Mouse (Mus musculus) CH12.LX (cell line): ENCODE data around the gene Slc35c2.

Source experiments
- CHD1 ChIP-seq: IDR thresholded peaks from 2 replicates; pipeline ENCODE4 v1.6.1; 2012; ENCODE audit warnings: low read depth, low read length, improper control_type of control experiment, inconsistent platforms
- CHD2 ChIP-seq: IDR thresholded peaks from 2 replicates; pipeline ENCODE4 v1.6.1; 2011; ENCODE audit warnings: low read length, improper control_type of control experiment
- CTCF ChIP-seq, 2 experiments: IDR thresholded peaks in 1 of 2; conservative IDR thresholded peaks in 1 of 2; 2 replicates each; pipeline ENCODE4 v1.5.1; 2011 to 2012; ENCODE audit warnings: low read depth in 2 of 2, low read length in 2 of 2, improper control_type of control experiment in 1 of 2, inconsistent platforms in 1 of 2, mild to moderate bottlenecking in 1 of 2, moderate library complexity in 1 of 2
- E2F4 ChIP-seq: IDR thresholded peaks from 2 replicates; pipeline ENCODE4 v1.6.1; 2011; ENCODE audit warnings: low read depth, low read length, improper control_type of control experiment; ENCODE audit not compliant: insufficient replicate concordance
- EP300 ChIP-seq: IDR thresholded peaks from 2 replicates; pipeline ENCODE4 v1.6.1; 2011; ENCODE audit warnings: low read length, improper control_type of control experiment
- GABPA ChIP-seq: IDR thresholded peaks from 2 replicates; pipeline ENCODE4 v1.6.1; 2012; ENCODE audit warnings: low read depth, low read length, improper control_type of control experiment, inconsistent platforms; ENCODE audit not compliant: insufficient replicate concordance
- KAT2A ChIP-seq: IDR thresholded peaks from 2 replicates; pipeline ENCODE4 v1.6.1; 2012; ENCODE audit warnings: low read length, improper control_type of control experiment, inconsistent platforms; ENCODE audit not compliant: insufficient replicate concordance
- MAFK ChIP-seq: IDR thresholded peaks from 2 replicates; pipeline ENCODE4 v1.6.1; 2011; ENCODE audit warnings: low read length, improper control_type of control experiment; ENCODE audit not compliant: insufficient replicate concordance
- MAX ChIP-seq: IDR thresholded peaks from 2 replicates; pipeline ENCODE4 v1.6.1; 2011; ENCODE audit warnings: low read length, improper control_type of control experiment
- POLR2A ChIP-seq: IDR thresholded peaks from 2 replicates; pipeline ENCODE4 v1.6.1; 2011; ENCODE audit warnings: low read depth, mild to moderate bottlenecking, improper control_type of control experiment, low read length
- SIN3A ChIP-seq: IDR thresholded peaks from 2 replicates; pipeline ENCODE4 v1.6.1; 2012; ENCODE audit warnings: low read length, improper control_type of control experiment, inconsistent platforms
- ZKSCAN1 ChIP-seq: IDR thresholded peaks from 2 replicates; pipeline ENCODE4 v1.6.1; 2012; ENCODE audit warnings: low read depth, inconsistent platforms, low read length, improper control_type of control experiment, borderline replicate concordance
- ZNF384 ChIP-seq: IDR thresholded peaks from 2 replicates; pipeline ENCODE4 v1.6.1; 2012; ENCODE audit warnings: low read depth, low read length, improper control_type of control experiment, inconsistent platforms

GRCm38 (mm10) chr2:165316204-165316603 lies 28.5 kb upstream of the Slc35c2 start:
- TF ChIP-seq E2F4 (no peak), CTCF (conservative IDR thresholded peaks at IDR 0.05 in 1 of 2, IDR thresholded peaks at IDR 0.05 in 1 of 2; ENCODE audit: low read depth in 2 of 2, low read length in 2 of 2) (no peak), POLR2A (no peak), EP300 (no peak), MAFK (no peak), SIN3A (no peak), KAT2A (no peak), CHD2 (no peak), ZNF384 (no peak), MAX (no peak), ZKSCAN1 (no peak), GABPA (no peak), CHD1 (no peak)
